Mouse (Mus musculus): ENCODE measurements around the gene Bmp4. TPM values are rescaled to one million over a fixed set of nuclear protein-coding genes. Genes with fewer than 3 reads are reported as not detected.

The Bmp4 gene
- total and polyA plus RNA-seq, 3 experiments, result not detected

DNA sequence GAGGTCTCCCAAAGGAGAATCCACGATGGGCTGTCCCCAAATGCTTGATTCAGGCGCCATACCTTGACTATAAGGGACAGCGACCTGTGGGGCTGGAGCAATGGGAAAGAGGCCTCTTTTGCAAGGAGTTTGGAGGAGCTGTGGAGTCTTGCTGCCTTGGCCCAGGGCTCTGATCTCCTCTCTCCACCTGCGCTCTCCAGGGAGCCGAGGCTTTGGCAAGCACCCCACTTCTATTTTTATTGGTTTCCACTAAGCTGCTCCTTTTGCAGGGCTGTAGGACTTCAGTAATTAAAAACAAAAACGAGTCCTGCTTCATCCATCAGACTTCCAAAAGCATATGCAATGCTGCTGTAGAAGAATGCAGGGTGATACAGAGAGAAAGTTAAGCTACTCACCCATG is 9.0 kb downstream of the Bmp4 start:
- no peak overlapping the region for H3K9ac ChIP-seq (ENCODE audit: control insufficient read depth, low read depth, low read length, poor library complexity, severe bottlenecking)
- H3K4me1 ChIP-seq (ENCODE audit: control insufficient read depth in 1 of 2, insufficient read depth in 2 of 2, low read length in 2 of 2), result no peaks in the 10 kb centered on the region
- no peaks in the 10 kb centered on the region for H3K27me3 ChIP-seq (ENCODE audit: control insufficient read depth in 1 of 2, insufficient read depth in 2 of 2, low read length in 2 of 2)
- no peaks in the 10 kb centered on the region for H3K79me2 ChIP-seq (ENCODE audit: control insufficient read depth, insufficient read depth, low read length, poor library complexity)
- no peak overlapping the region for H3K27ac ChIP-seq (ENCODE audit: control insufficient read depth, low read depth, low read length)
- H3K36me3 ChIP-seq (ENCODE audit: control insufficient read depth in 1 of 2, insufficient read depth in 2 of 2, low read length in 2 of 2), result no peaks in the 10 kb centered on the region
- no peak overlapping the region for H3K4me3 ChIP-seq (ENCODE audit: control insufficient read depth in 1 of 2, insufficient read depth in 1 of 2, low read depth in 2 of 2, low read length in 2 of 2)
- no peaks in the 10 kb centered on the region for H3K9me3 ChIP-seq (replicated peaks; ENCODE audit: insufficient read depth, low read length)
- no peak for DNase-seq (ENCODE audit: low read depth, low spot score)
- TF ChIP-seq ZMIZ1 (IDR thresholded peaks at IDR 0.05; ENCODE audit: low read depth, low read length), result no peak

DNA sequence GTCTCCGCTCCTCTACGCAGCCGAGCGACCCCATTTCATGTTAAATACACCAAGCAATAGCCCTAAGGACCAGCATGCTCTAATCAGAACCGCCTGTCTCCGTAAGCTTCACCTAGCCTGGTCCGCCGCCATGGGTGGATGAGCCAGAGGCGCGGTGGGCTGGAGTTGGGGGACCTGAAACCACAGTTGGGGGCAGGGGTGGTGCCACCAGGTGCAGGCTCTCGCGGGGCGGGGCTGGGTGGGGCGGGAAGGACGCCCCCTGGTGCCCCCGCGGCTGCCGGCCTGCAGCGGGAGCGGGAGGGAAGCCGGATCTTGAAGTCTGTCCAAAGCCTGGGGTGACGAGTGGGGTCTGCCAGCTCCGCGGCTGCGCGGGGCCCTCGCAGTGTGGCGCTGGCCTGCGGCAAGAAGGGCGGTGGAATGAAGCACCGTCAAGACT is 10.2 kb downstream of the Bmp4 start:
- Histone ChIP-seq H3K27me3 (ENCODE audit: control insufficient read depth in 1 of 2, insufficient read depth in 2 of 2, low read length in 2 of 2) (no peaks in the 10 kb centered on the region), H3K4me1 (ENCODE audit: control insufficient read depth in 1 of 2, insufficient read depth in 2 of 2, low read length in 2 of 2) (no peaks in the 10 kb centered on the region), H3K9me3 (replicated peaks; ENCODE audit: insufficient read depth, low read length) (no peaks in the 10 kb centered on the region), H3K9ac (ENCODE audit: control insufficient read depth, low read depth, low read length, poor library complexity, severe bottlenecking) (no peak overlapping the region), H3K27ac (ENCODE audit: control insufficient read depth, low read depth, low read length) (no peak overlapping the region), H3K79me2 (ENCODE audit: control insufficient read depth, insufficient read depth, low read length, poor library complexity) (no peaks in the 10 kb centered on the region), H3K4me3 (ENCODE audit: control insufficient read depth in 1 of 2, insufficient read depth in 1 of 2, low read depth in 2 of 2, low read length in 2 of 2) (no peak overlapping the region), H3K36me3 (ENCODE audit: control insufficient read depth in 1 of 2, insufficient read depth in 2 of 2, low read length in 2 of 2) (no peaks in the 10 kb centered on the region)
- no peak for TF ChIP-seq RAD21 (IDR thresholded peaks at IDR 0.05; ENCODE audit: low read depth, low read length)
- TF ChIP-seq MAX (IDR thresholded peaks at IDR 0.05; ENCODE audit: low read length), result no peak
- no peak for TF ChIP-seq HCFC1 (IDR thresholded peaks at IDR 0.05; ENCODE audit: low read depth, low read length)
- TF ChIP-seq SIN3A (IDR thresholded peaks at IDR 0.05; ENCODE audit: low read length), result no peak
- TF ChIP-seq USF2 (IDR thresholded peaks at IDR 0.05; ENCODE audit: borderline replicate concordance in 1 of 2, insufficient read depth in 1 of 2, low read depth in 1 of 2, low read length in 2 of 2), result no peak
- no peak for TF ChIP-seq ZKSCAN1 (IDR thresholded peaks at IDR 0.05; ENCODE audit: low read depth, low read length)
- no peak for TF ChIP-seq BHLHE40 (IDR thresholded peaks at IDR 0.05; ENCODE audit: borderline replicate concordance, low read depth, low read length)
- TF ChIP-seq MAZ (IDR thresholded peaks at IDR 0.05; ENCODE audit: low read depth, low read length), result no peak
- no peak for DNase-seq (ENCODE audit: low read depth, low spot score)

DNA sequence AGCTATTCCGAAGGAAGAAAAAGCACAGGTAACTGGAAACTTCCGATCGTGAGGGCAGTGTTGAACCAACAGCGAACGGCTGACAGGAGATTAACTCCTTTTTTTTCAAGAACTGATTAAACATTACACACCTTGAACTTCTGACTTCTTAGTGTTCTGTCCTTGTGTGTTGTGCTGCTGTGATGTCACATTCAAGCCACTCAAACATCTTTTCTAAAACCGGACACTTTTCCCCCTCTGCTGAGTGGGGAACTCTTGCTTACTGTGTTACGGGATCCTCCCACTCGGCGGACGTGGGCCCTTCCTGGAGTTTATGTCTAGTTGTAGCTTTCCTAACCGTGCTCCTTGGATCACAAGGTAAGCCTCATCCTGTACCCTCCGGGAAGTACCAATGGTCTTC is 11.2 kb downstream of the Bmp4 start, which contains the start of gene Gm15217:
Gm15217 (plus strand) TSS at position 130 of the 400 bp plus-strand sequence.
- Histone ChIP-seq H3K4me3 (ENCODE audit: control insufficient read depth in 1 of 2, insufficient read depth in 1 of 2, low read depth in 2 of 2, low read length in 2 of 2) (no peak within 1 kb of the TSS), H3K4me1 (ENCODE audit: control insufficient read depth in 1 of 2, insufficient read depth in 2 of 2, low read length in 2 of 2) (no peaks in the 10 kb centered on the region), H3K27me3 (ENCODE audit: control insufficient read depth in 1 of 2, insufficient read depth in 2 of 2, low read length in 2 of 2) (no peaks in the 10 kb centered on the region), H3K9ac (ENCODE audit: control insufficient read depth, low read depth, low read length, poor library complexity, severe bottlenecking) (no peak within 1 kb of the TSS), H3K27ac (ENCODE audit: control insufficient read depth, low read depth, low read length) (no peak within 1 kb of the TSS), H3K79me2 (ENCODE audit: control insufficient read depth, insufficient read depth, low read length, poor library complexity) (no peaks in the 10 kb centered on the region), H3K9me3 (replicated peaks; ENCODE audit: insufficient read depth, low read length) (no peaks in the 10 kb centered on the region), H3K36me3 (ENCODE audit: control insufficient read depth in 1 of 2, insufficient read depth in 2 of 2, low read length in 2 of 2) (no peaks in the 10 kb centered on the region)
- no peak for DNase-seq (ENCODE audit: low read depth, low spot score)
- TF ChIP-seq MYC (IDR thresholded peaks at IDR 0.05; ENCODE audit: low read depth, low read length) (no peak), POLR2AphosphoS2 (IDR thresholded peaks at IDR 0.05; ENCODE audit: low read length) (no peak), ZNF384 (IDR thresholded peaks at IDR 0.05; ENCODE audit: low read depth, low read length) (no peak), CHD1 (IDR thresholded peaks at IDR 0.05; ENCODE audit: low read depth, low read length) (no peak), MYB (IDR thresholded peaks at IDR 0.05; ENCODE audit: low read depth, low read length) (no peak)
